Mouse (Mus musculus): ENCODE measurements around the gene Sema3d. TPM values are rescaled to one million over a fixed set of nuclear protein-coding genes. Genes with fewer than 3 reads are reported as not detected.

Sema3d gene
- polyA plus RNA-seq, 1 experiment = 0.13 TPM

DNA sequence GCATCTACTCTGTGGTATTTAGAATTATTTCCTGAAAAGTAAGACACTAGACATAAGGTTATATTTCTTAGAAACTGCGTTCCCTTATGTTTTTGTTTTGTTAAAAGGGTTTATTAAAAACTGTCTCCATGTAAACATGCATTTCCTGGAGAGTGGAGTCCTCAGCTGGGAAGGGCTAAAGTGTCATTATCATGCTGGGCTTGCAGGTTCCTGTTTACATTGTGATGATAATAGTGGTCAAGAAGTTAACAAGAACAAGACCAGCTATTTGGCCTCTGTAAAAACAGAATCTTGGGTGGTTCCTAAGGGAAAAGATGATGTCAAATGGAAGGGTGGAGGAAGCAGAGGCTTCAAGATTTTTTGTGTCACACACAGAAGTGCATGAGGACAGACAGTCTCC lies 183.4 kb downstream of the Sema3d start:
- H3K9me3 ChIP-seq (replicated peaks; ENCODE audit: control insufficient read depth, insufficient read depth, low read length, poor library complexity, severe bottlenecking) = no peaks in the 10 kb centered on the region
- no peak for TF ChIP-seq POLR2A (IDR thresholded peaks at IDR 0.05; ENCODE audit: insufficient read depth, low read length)

DNA sequence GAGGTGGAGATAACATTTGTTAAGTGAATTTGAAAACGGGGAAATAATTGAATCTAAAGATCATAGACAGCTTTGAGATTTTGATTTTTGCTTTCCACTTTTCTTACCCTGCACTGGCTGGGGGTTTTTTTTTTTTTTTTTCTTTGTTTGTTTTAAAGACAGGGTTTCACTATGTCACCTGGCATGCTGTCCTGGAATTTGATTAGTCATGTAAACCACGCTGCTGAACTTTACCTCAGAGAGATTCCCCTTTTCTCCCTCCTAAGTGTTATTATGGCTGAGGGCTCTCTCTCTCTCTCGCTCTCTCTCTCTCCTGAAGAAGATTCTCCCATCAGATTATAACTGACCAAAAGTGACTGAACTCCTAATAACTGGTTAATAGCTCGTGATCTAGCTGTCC lies 191.4 kb downstream of the Sema3d start:
- Histone ChIP-seq H3K27me3 (ENCODE audit: control insufficient read depth, insufficient read depth, low read length, poor library complexity, severe bottlenecking) (no peaks in the 10 kb centered on the region), H3K9ac (ENCODE audit: low read depth, poor library complexity, severe bottlenecking) (no peak overlapping the region), H3K4me1 (ENCODE audit: control insufficient read depth, insufficient read depth, low read length) (no peaks in the 10 kb centered on the region), H3K36me3 (ENCODE audit: control insufficient read depth, insufficient read depth, low read length, poor library complexity, severe bottlenecking) (no peaks in the 10 kb centered on the region), H3K27ac (ENCODE audit: insufficient read depth, low read length) (no peak overlapping the region), H3K9me3 (replicated peaks; ENCODE audit: control insufficient read depth, insufficient read depth, low read length, poor library complexity, severe bottlenecking) (no peaks in the 10 kb centered on the region), H3K4me3 (ENCODE audit: low read depth, low read length) (no peak overlapping the region)
- TF ChIP-seq EP300 (IDR thresholded peaks at IDR 0.05; ENCODE audit: insufficient read depth, low read depth, low read length) (no peak), POLR2A (IDR thresholded peaks at IDR 0.05; ENCODE audit: insufficient read depth, low read length) (no peak), CTCF (IDR thresholded peaks at IDR 0.05; ENCODE audit: low read depth, low read length) (no peak)

More for the DNA sequence above, 183.4 kb downstream of the Sema3d start:
- H3K36me3 ChIP-seq (ENCODE audit: control insufficient read depth, insufficient read depth, low read length, poor library complexity, severe bottlenecking) = no peaks in the 10 kb centered on the region
- H3K27ac ChIP-seq (ENCODE audit: insufficient read depth, low read length) = no peak overlapping the region
- H3K9ac ChIP-seq (ENCODE audit: low read depth, poor library complexity, severe bottlenecking) = no peak overlapping the region
- H3K4me1 ChIP-seq (ENCODE audit: control insufficient read depth, insufficient read depth, low read length) = no peaks in the 10 kb centered on the region
- no peak overlapping the region for H3K4me3 ChIP-seq (ENCODE audit: low read depth, low read length)
- no peaks in the 10 kb centered on the region for H3K27me3 ChIP-seq (ENCODE audit: control insufficient read depth, insufficient read depth, low read length, poor library complexity, severe bottlenecking)

DNA sequence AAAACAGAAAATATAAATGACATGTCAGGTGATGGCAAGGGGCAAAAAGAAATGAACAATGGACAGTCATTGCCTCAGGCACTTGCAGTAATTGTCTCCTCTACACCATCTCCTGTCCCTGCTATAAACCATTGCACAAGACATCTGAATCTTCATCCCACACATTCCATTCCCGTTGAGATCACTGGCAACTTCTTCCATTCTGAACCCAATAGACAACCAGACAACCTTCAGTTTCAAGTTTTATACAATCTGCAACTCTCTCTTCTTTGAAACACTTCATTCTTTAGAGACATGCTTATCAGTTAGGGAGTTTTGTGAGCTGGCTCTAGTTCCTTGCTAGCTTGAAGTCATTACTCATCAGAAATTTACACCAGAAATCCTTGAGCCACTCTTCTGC lies 192.1 kb downstream of the Sema3d start:
- Histone ChIP-seq H3K27me3 (ENCODE audit: control insufficient read depth, insufficient read depth, low read length, poor library complexity, severe bottlenecking) (no peaks in the 10 kb centered on the region), H3K4me3 (ENCODE audit: low read depth, low read length) (no peak overlapping the region), H3K27ac (ENCODE audit: insufficient read depth, low read length) (no peak overlapping the region), H3K9ac (ENCODE audit: low read depth, poor library complexity, severe bottlenecking) (no peak overlapping the region), H3K4me1 (ENCODE audit: control insufficient read depth, insufficient read depth, low read length) (no peaks in the 10 kb centered on the region), H3K36me3 (ENCODE audit: control insufficient read depth, insufficient read depth, low read length, poor library complexity, severe bottlenecking) (no peaks in the 10 kb centered on the region), H3K9me3 (replicated peaks; ENCODE audit: control insufficient read depth, insufficient read depth, low read length, poor library complexity, severe bottlenecking) (no peaks in the 10 kb centered on the region)
- TF ChIP-seq CTCF (IDR thresholded peaks at IDR 0.05; ENCODE audit: low read depth, low read length) = no peak
- TF ChIP-seq POLR2A (IDR thresholded peaks at IDR 0.05; ENCODE audit: insufficient read depth, low read length) = no peak
- no peak for TF ChIP-seq EP300 (IDR thresholded peaks at IDR 0.05; ENCODE audit: insufficient read depth, low read depth, low read length)

DNA sequence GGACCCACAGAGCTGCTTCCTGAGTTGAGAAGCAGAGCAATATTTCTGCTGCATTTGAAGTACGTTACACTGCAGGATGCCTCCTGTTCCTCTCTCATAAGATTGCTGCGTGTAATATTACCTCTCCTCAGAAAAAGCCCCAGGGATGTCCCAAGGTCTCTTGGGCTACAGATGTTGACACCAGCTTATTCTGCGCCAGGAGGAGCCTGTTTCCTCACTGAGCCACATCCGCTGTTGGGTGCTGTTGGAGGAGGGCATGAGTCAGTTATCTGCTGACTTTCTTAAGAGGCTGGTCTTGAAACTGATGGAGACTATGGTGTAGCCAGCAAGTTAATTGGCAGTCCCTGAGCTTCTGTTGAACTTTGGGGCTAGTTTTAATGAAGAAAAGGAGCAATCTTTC lies 196.6 kb downstream of the Sema3d start:
- no peaks in the 10 kb centered on the region for H3K9me3 ChIP-seq (replicated peaks; ENCODE audit: control insufficient read depth, insufficient read depth, low read length, poor library complexity, severe bottlenecking)
- H3K36me3 ChIP-seq (ENCODE audit: control insufficient read depth, insufficient read depth, low read length, poor library complexity, severe bottlenecking) = no peaks in the 10 kb centered on the region
- H3K4me1 ChIP-seq (ENCODE audit: control insufficient read depth, insufficient read depth, low read length) = no peaks in the 10 kb centered on the region
- no peak overlapping the region for H3K9ac ChIP-seq (ENCODE audit: low read depth, poor library complexity, severe bottlenecking)
- H3K27me3 ChIP-seq (ENCODE audit: control insufficient read depth, insufficient read depth, low read length, poor library complexity, severe bottlenecking) = no peaks in the 10 kb centered on the region
- no peak overlapping the region for H3K27ac ChIP-seq (ENCODE audit: insufficient read depth, low read length)
- TF ChIP-seq EP300 (IDR thresholded peaks at IDR 0.05; ENCODE audit: insufficient read depth, low read depth, low read length) (no peak), CTCF (IDR thresholded peaks at IDR 0.05; ENCODE audit: low read depth, low read length) (no peak), POLR2A (IDR thresholded peaks at IDR 0.05; ENCODE audit: insufficient read depth, low read length) (no peak)
- no peak overlapping the region for H3K4me3 ChIP-seq (ENCODE audit: low read depth, low read length)

DNA sequence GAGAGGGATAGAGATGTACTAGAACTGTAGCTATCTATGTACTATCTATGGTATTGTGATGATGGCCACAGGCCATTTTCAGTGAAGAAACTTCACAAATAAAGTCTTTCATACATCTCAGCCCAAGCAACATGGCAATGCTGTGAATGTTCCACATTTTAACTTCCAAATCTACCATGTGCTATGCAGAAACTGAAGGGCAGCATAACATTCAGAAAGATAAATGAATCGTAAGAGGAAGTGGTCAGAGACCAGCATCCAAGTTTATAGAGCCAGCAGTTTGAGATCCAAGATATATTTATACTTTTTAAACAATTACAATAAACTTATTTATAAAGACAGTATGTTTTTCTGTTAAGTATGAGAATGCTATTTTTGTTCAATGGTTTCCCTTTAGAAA lies 199.4 kb downstream of the Sema3d start:
- H3K4me3 ChIP-seq (ENCODE audit: low read depth, low read length) = no peak overlapping the region

DNA sequence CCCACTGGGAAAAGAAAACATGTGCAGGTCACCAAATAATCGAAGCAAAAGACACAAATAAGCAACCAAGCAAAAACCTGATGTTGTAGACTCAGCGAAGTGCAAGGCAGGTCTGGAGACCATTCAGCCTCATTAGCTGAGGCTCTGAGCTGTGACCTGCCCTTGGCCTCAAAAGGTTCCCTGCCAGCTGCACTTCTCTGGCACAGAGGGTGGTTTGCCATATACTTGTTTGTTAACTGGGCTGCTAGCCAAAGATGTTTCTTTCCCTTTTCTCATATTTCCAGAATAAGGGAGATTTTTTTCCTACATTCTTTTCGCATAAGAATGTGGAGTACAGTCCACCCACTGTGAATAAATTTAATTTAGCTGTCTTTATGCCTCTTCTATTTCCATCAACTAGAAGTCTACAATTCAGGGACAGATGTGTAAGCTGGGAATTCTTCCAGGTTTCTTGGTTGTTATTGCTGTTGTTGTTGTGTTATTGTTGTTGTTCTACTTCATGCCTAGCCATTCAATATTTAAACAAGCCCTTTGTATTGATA lies 200.2 kb downstream of the Sema3d start:
- H3K27me3 ChIP-seq (ENCODE audit: control insufficient read depth, insufficient read depth, low read length, poor library complexity, severe bottlenecking) = no peaks in the 10 kb centered on the region
- H3K4me1 ChIP-seq (ENCODE audit: control insufficient read depth, insufficient read depth, low read length) = no peaks in the 10 kb centered on the region
- no peak for TF ChIP-seq EP300 (IDR thresholded peaks at IDR 0.05; ENCODE audit: insufficient read depth, low read depth, low read length)
- no peak for TF ChIP-seq CTCF (IDR thresholded peaks at IDR 0.05; ENCODE audit: low read depth, low read length)
- TF ChIP-seq POLR2A (IDR thresholded peaks at IDR 0.05; ENCODE audit: insufficient read depth, low read length) = no peak
- peaks cover 2% of the 10 kb centered on the region; the same call in 1 of the 2 replicates for H3K9me3 ChIP-seq (replicated peaks; ENCODE audit: control insufficient read depth, insufficient read depth, low read length, poor library complexity, severe bottlenecking)
- H3K9ac ChIP-seq (ENCODE audit: low read depth, poor library complexity, severe bottlenecking) = no peak overlapping the region
- H3K27ac ChIP-seq (ENCODE audit: insufficient read depth, low read length) = no peak overlapping the region
- H3K4me3 ChIP-seq (ENCODE audit: low read depth, low read length) = no peak overlapping the region
- H3K36me3 ChIP-seq (ENCODE audit: control insufficient read depth, insufficient read depth, low read length, poor library complexity, severe bottlenecking) = no peaks in the 10 kb centered on the region

More for the DNA sequence above, 199.4 kb downstream of the Sema3d start:
- Histone ChIP-seq H3K9ac (ENCODE audit: low read depth, poor library complexity, severe bottlenecking) (no peak overlapping the region), H3K27me3 (ENCODE audit: control insufficient read depth, insufficient read depth, low read length, poor library complexity, severe bottlenecking) (no peaks in the 10 kb centered on the region), H3K9me3 (replicated peaks; ENCODE audit: control insufficient read depth, insufficient read depth, low read length, poor library complexity, severe bottlenecking) (no peaks in the 10 kb centered on the region), H3K4me1 (ENCODE audit: control insufficient read depth, insufficient read depth, low read length) (no peaks in the 10 kb centered on the region), H3K27ac (ENCODE audit: insufficient read depth, low read length) (no peak overlapping the region), H3K36me3 (ENCODE audit: control insufficient read depth, insufficient read depth, low read length, poor library complexity, severe bottlenecking) (no peaks in the 10 kb centered on the region)
- TF ChIP-seq CTCF (IDR thresholded peaks at IDR 0.05; ENCODE audit: low read depth, low read length) (no peak), EP300 (IDR thresholded peaks at IDR 0.05; ENCODE audit: insufficient read depth, low read depth, low read length) (no peak), POLR2A (IDR thresholded peaks at IDR 0.05; ENCODE audit: insufficient read depth, low read length) (no peak)

All from ES-Bruce4 (cell line).